Mouse (Mus musculus) CD4-positive, CD25-positive, alpha-beta regulatory T cell, adult 2 months (primary cell): ENCODE results near the gene Gm11037.
A peak's percentile ranks its signal among the peaks of the same experiment; 100 is the strongest.

Source experiments
- DNase-seq: peaks from one replicate; pipeline ENCODE4 v3.0.0-alpha.2; 2012; ENCODE audit warnings: low read depth, low spot score

Gene Gm11037

DNA sequence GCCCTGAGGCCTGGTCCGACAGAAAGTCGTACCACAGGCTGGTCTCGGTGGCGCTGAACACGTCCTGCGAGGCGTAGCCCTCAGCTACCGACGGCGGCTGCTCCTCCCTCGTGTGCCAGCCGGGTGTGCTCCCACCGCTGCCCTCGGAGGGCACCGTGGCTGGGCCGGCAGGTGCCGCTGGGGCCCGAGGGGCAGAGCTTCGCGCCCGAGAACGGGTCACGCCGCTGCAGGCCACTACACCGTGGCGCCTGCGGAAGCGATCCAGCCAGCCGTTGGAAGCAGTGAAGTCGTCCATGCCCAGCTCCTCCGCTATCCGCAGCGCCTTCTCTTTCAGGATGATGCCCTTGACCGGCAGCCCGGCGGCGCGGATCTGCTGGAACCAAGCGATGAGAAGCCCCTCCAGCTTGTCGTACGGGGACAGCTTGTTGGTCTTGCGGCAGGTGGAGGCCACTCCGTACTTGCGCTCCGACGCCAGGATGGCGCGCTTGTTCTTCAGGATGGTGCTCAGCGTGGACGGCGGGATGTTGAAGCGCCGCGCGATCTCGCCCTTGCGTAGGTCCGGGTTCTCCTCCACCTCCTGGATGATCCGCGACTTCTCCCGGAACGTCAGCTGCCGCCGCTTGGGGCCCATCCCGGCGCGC is 46.1 kb downstream of the Gm11037 start:
- DNase-seq, result peak; percentile 67

DNA sequence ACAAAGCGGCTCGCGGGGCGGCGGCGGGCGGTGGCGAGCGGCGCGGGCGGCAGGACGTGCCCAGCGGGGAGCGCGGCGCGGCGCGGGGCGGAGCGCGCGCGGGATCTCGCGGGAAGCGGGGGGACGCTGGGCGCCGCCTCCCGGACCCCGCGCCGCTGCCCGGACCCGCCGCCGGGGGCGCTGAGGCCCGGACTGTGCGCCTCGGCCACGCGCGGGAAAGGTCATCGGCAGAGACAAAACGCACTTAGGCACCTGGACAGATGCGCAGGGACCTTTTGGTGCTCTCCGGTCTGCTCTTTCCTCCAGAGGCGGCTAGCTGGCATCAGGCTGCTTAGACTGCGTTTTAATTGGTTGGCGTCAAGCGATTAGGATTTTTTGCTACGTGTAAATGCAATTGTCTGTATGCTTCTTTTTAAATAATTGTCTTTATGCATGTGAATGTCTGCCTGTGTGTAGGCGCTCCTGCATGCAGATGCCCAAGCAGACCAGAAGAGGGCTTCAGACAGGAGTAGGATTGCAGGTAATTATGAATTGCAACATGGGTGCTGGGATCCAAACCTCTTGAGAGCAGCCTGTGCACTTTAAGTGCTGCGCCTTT is 46.8 kb downstream of the Gm11037 start, which contains the start of gene Cenpb:
Gene Cenpb (minus strand): TSS at position 78 of the 598 bp plus-strand sequence.
- DNase-seq, result peak; percentile 82
